Mouse (Mus musculus) adrenal gland, adult 8-10 months (tissue): ENCODE measurements at regions not wholly inside any gene's neighbourhood (a gene's known extent, or its start where the extent isn't known, plus 50 kb on each side); places are given as distances from the start of the nearest gene placed in this dataset.
"Not testable (repeated sequence)": the region's sequence is repeated elsewhere in the genome, so short reads cannot be mapped to it uniquely, and the experiment has no call there.

ENCODE experiments used
- DNase-seq: peaks from one replicate; pipeline ENCODE4 v3.0.0; 2022

GRCm38 (mm10) chr1:185955821-185956220, 161.3 kb downstream of the Lyplal1 start:
- not testable (repeated sequence) for DNase-seq

- no peak for DNase-seq
These were observed 159.6 kb downstream of the Lyplal1 start for GRCm38 (mm10) chr1:185957557-185957956.

DNA sequence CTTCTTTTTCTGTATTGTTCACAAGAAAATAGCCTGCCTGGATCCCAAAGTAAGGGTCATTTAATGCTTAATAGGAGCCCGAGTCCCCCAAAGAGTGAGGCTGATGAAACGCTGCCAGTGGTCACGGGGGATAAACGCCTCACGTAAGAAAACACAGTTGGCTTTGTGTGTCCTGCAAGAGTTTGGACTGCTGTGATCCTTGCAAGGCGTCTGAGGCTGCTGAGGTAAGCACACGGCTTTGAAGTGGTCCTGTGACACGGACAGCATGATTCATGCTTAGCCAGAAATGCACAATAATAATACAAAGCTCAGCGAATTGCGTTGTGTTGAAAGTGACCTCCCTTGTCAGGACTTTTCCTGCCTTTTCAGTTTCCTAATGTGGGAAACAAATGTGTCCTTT, 158.8 kb downstream of the Lyplal1 start:
- DNase-seq: no peak

DNA sequence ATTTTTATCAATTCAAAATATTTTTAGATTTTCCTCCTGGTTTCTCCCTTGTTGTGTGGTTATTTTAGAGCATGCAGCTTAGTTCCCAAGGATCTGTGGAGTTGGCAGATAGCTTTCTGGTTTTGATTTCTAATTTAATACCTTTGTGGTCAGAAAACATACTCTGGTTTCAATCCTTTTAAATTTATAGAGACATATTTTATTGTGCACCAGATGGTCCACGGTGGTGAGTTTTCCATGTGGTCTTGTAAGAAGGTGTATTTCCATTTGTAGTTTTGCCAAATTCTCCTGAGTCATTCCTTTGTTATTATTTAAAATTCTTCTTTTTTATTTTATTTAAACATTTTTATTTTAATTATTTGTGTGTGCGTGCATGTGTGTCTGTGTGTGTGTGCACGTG, 154.5 kb downstream of the Lyplal1 start:
- DNase-seq: no peak

DNA sequence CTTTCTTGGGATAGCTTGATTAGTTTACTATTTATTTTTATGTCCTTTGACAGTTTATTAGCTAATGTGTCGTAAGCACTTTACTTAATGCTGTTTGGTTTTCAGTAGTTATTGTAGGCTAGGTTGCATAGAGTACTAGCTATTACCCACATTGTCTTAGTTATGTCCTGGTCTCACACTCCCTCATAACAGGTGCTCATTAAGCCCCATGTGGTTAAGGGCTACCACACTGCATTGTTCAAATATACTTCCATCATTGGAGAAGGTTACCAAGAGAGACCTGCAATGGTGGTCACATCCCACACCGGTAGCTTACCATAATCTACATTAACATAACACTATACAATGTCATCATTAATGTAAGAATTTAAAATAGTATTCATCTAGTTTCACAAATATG, 153.3 kb downstream of the Lyplal1 start:
- no peak for DNase-seq

DNA sequence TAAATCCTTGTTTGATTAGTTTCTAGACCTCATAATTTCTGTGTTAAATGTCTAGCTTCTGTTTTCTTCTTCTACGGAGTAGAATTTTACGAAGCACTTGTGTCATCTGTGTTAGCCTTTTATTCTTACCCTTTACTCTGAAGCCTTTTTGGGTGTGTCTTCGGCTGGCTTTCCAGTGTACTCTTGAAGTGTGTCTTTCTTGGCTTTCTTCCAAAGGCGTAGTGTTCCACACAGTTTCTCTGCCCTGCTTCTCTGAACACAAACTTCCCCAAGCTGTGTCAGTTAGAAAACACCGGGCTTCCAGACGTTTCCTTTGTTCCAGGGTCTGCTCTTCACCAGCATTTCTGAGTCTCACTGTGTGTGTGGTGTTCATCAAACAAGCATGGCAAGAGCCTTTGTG, 152.7 kb downstream of the Lyplal1 start:
- DNase-seq: no peak

DNA sequence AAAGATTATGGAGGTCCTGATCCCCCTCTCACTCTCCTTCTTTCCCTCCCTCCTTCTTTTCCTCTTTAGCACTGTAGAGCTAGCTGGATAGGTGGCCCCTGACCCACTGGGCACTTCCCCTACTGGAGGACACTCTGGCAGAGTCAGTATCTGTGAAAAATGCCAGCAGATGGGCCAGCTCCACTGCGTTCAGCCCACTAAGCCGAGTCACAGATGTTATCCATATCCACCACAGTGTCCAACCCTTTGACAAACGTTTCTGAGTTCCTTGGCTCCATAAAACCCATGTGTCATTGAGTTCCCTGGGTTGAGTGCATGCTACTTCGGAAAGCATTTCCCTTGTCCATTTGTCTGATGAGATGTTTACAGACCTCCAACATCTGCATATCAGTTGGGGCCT, 149.9 kb downstream of the Lyplal1 start:
- no peak for DNase-seq

DNA sequence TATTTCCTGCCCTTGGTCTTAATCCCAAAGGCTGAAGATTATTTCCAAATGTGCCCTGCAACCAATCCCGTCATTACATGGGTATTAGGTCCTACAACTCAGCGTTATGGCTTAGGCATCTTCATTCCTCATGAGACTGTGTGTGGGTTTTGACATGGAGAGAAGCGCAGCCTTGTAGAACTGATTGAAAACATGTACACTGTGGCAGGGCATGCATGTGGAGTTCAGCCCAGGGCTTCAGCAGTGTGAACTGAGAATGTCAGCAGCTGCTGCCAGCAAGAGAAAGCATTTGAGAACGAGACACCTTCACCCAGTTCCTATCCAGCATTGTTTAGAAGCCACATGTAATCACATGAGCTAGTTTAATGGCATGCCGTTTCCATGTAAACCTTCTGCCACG, 149.3 kb downstream of the Lyplal1 start:
- DNase-seq: no peak

- no peak for DNase-seq
These were observed 148.5 kb downstream of the Lyplal1 start for GRCm38 (mm10) chr1:185968642-185969041.

DNA sequence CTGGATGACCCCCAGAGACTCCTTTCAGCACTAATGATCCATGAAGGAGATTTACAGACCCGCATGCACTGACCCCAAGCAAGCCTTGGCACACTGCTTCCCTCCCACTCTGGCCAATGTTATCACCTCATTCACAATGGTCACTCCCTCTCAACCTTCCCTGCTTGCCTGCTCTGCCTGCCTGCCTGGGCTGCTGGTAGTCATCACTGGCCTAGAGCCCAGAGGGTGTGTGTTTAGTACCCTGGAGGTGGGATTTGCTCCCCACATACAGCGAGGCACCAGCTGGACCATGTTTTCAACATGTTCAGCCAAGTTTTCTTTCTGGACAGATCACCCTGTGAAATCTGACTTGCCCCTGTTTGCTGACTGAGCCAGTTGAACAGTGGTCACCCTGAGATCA, 147.9 kb downstream of the Lyplal1 start:
- no peak for DNase-seq

- no peak for DNase-seq
These were observed 140.0 kb downstream of the Lyplal1 start for GRCm38 (mm10) chr1:185977075-185977474.

DNA sequence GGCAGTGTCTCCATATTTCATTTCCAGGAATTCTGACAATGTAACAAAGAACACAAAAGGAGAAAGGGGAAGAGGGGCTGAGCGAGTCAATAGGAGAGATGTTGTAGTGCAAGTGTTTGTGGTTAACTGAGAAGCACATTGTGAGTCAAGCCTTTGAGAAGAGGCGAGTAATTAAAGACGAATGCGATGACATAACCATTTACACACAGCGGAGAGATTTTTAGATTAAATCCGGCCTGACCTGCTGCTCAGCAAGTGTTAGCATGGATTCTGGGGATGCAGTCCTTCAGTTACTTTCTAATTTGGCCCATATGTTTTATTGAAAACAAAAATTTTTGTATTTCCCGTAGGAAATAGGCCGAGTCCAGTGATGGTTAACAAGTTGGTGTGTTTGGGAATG, 127.7 kb downstream of the Lyplal1 start:
- DNase-seq: no peak

- not testable (repeated sequence) for DNase-seq
These were observed 117.0 kb downstream of the Lyplal1 start for GRCm38 (mm10) chr1:186000066-186000465.

DNA sequence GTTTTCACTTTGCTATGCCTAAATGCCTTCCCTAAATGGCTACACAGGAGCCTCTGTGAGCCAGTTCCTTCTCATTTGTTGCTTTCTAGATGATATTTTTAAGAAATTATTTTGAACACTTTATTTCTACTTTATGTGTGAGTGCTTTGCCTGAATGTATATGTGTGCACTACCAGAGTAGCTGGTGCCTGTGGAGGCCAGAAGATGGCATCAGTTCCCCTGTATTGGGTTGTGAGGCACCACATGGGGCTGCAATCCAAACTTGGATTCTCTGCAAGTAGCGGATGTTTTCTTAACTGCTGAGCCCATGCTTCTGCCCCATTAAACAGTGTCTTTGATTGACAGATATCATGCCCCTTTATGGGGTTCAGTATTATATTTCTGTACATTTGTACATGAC, 103.7 kb downstream of the Lyplal1 start:
- no peak for DNase-seq

- no peak for DNase-seq
These were observed 102.9 kb downstream of the Lyplal1 start for GRCm38 (mm10) chr1:186014166-186014565.

DNA sequence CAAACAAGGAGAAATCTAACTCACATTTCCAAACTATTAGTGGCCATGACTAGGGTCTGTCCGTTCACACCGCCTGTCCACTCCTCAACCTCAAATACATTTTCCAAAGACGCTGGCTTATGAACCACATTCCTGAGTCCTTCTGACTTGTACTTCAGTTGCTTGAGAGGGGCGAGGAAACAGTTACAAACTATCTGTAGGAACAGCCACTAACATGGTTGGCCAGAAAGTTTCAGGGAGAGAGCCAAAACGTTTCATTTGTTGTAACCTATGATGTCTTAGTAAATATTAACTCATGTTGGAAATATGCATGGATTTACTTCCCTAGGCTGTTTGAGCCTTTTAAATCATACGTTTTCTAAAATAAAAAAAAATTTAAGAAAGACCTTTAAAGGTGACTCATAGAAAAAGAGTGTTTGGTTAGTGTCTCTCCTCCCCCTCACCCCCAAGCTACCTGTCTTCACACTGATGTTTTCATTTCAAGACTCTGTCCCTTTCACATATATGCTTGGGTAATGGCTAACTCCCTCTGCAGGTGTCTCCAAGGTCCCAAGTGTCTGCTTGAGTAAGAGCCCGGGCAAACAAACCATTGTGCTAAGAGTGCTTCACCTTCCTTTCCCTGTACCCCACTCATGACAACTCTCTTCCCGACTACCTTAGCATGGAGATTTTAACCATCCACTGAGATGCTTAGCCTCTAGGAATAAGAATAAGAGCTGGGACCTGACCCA, 101.1 kb downstream of the Lyplal1 start:
- no peak for DNase-seq

DNA sequence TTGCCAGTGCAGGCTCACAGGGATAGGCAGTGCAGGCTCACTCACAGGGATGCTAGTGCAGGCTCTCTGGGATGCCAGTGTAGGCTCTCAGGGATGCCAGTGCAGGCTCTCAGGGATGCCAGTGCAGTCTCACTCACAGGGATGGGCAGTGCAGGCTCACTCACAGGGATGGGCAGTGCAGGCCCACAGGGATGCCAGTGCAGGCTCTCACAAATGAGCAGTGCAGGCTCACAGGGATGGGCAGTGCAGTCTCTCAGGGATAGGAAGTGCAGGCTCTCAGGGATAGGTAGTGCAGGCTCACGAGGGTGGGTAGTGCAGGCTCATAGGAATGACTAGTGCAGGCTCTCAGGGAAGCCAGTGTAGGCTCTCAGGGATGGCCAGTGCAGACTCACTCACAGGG, 99.6 kb downstream of the Lyplal1 start:
- DNase-seq: no peak

DNA sequence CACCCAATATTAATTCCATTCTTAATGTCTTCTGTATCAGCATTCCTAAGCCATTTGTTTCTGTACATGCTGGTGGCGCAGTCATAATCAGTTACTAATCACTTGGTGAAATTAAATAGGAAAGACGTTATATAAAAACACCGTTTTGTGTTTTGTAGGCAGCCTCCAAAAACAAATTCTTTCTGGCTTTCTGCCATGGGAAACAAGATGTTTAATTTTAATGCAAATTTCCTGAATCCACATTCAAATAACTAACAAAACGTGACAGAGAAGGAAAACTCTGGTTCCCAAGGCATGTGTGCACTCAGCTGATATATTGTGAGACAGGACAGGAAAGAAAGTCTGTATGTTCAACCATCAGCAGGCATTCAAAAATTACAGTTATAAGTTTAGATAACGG, 97.6 kb downstream of the Lyplal1 start:
- DNase-seq: no peak

DNA sequence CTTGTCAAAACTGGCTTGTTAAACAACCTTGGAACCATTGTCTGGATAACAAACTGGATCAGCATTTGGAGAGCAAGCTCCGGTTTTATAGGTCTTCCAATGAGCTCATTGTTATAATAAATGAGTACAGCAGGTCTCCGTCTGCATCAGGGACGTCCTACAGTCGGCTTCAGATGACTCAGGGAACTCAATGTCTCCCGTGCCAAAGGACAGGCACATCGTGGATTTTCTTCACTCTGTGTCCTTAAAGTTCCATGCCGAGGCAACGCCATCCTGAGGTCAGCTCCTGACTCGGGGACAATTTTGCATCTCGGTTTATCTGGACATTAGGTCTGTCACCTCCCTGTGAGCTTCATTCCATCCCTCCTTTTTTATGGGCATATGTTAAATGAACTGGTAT, 85.2 kb downstream of the Lyplal1 start:
- peak; percentile 33 for DNase-seq

- no peak for DNase-seq
These were observed 82.7 kb downstream of the Lyplal1 start for GRCm38 (mm10) chr1:186034443-186034842.
